Mouse (Mus musculus): ENCODE results near the gene Hoxb9.

DNA sequence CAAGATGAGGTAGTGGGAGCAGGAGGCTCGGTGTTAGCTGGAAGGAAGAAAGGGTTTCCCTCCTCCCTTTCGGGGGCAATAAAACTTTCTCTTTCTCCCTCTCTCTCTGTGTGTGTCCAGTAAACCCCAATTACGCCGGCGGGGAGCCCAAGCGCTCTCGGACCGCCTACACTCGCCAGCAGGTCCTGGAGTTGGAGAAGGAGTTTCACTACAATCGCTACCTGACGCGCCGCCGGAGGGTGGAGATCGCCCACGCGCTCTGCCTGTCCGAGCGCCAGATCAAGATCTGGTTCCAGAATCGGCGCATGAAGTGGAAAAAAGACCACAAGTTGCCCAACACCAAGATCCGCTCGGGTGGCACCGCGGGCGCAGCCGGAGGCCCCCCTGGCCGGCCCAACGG is 48.7 kb downstream of the Hoxb9 start:
- TF ChIP-seq CTCF (IDR thresholded peaks at IDR 0.05; ENCODE audit: extremely low read depth, insufficient read depth, low read length) = no peak
- TF ChIP-seq POLR2A (IDR thresholded peaks at IDR 0.05; ENCODE audit: extremely low read depth, insufficient read depth, low read length) = no peak

Measured in cortical plate, adult 2 months (tissue).